Mouse (Mus musculus) urinary bladder, adult 18-20 months (tissue): ENCODE measurements around the gene Usp46.

Source experiments
- DNase-seq, 2 experiments: peaks; one replicate each; pipeline ENCODE4 v3.0.0; 2022; ENCODE audit warnings: low spot score in 2 of 2, mixed read lengths in 2 of 2

The Usp46 gene

DNA sequence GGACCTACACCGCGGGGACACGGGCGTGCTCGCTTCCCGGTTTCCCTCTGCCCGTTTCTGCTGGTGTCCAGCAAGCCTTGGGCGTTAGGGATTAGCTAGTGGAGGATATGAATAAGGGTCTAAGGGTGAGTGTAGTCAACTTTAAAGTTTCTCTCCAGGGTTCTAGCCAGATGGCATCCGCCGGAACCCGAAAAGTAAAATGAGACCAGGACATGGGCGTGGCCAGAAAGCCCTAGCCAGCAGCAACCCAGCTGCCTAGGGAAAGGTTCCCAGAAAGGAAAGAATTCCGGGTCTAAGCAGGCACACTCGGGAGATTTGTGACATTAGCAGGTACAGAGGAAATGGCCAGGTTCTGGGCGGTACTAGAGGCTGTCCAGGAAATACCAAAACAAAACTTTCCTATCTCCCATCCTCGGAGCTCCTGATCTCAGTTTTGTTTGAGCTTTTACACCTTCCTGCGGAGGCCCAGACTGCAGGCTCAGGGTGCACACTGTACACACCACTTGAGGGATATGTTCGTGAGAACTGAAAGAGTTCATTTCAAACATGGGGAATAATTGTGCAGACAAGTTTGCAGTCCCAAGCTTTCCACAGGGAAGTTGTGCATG, 587 bp upstream of the Usp46 start:
- DNase-seq, result peak in 1 of 2 experiments; percentile 63

DNA sequence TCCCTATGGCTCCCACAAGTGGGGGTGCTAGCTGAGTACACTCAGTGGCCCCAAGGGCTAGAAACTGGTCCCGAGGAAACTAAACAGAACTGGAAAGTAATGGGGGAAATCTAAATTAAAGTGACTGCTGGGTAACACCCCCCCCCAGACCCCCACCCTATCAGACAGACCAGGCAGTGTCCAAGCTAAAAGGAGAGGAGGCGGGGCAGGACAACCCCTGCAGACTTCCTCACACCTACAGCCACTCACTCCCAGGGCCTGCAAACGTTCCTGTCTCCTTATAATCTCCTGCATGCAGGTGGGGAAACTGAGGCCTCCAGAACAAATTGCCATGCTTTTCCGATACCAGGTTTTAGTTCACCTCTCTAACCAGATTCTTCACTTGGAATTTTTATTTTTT, 885 bp downstream of the Usp46 start:
- DNase-seq, result no peak

DNA sequence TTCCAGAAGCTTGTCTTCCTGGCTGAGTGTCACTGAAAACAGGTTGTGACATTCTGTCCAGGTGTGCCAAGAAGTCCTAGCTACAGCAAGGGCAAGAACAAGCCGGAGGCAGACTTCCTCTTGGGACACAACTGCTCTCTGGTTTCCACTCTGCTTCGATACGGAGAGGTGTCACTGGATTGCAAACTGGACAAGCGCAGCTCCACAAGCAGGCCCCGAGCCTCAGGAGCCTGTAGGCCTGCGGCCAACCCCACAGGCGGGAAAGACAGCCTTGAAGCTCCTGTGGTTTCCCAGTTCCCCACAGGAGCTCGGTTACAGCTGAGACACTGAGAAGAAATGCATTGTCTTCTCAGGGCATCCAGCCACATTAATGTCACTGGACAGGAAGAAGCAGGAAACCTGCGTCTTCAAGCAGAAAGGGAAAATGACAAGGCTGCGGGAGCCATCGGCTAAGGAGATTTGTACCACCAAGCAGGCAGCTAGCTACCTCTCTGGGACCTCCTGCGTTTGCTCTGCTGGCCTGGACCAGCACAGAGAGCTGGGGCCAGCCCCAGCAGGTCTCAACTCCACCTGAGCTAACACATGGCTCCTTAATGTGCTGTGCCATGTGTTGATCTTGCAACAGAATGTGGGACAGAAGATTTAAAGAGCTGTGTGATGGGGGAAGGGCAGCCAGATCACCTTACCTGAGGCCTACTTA, 1.7 kb downstream of the Usp46 start:
- DNase-seq, result peak; percentile 46 to 56

DNA sequence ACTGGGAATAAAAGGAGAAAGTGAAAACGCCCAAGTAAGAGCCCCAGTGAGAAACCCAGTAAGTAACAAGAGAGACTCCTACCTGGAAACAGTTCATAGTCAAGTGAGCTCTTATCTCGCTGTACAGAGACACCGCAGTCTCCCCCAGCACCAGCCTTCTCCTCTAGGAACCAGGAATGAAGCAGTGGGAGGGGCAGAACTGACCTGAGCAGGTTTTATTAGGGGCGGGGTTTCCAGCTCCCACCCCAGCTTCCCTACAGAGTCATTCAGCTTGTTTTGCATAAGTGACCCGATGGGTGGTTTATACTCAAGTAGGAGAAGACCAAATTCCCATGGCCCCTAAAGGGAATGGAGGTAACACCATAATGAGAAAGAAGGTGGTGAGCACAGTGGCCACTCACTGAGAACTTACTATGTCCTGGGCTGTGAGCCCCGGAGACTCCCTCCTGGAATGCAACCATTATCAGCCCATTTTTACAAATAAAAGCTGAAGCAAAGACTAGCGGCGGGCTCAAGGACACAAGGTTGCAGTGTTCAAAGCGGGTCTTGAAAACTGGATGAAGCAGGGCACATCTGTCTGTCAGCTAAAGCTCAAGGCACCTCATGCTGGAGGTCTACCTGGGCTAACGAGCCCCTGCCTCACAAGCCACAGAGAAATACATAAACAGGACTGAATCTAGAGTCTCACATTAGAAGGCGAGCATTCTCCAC, 2.5 kb downstream of the Usp46 start:
- no peak for DNase-seq

DNA sequence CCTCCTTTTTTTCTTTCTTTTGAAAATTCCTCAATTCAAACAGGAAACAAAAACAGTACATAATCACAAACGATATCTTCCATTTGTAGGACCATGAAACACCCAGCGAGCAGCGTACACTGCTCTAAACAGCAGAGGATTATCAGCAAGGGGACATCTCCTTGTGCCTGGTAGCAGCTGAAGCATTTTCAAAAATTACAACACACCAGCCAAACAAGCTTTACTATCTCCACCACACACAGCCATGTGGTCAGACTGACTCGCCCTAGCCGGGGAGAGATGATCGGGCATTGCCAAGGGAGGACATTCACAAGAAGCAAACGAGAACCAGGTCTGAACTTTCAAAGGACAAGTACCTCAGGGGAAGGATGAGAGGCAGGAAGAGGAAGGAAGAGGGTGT, 3.4 kb downstream of the Usp46 start:
- no peak for DNase-seq

DNA sequence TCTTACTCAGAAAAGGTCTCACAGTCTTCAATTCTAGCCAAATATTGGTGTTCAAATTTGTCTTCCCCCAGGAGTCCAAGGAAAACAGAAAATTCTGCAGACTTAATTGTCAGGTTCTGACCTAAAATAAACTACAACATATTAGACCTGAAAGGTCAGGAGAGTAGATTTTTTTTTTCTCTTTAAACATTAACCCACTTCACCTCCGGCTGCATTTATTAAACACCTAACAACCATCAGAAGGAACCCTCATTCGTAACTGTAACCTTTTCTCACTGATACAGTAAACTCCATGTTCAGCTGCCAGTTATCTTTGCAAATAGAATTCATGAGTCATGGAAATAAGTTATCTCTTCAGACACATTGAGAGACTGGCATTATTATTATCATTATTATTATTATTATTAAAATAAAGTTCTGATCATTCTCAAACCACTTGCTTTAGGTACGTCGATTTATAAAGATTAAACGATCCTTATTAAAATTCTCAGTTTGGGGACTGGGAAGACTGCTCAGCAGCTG, 4.9 kb downstream of the Usp46 start:
- no peak for DNase-seq

DNA sequence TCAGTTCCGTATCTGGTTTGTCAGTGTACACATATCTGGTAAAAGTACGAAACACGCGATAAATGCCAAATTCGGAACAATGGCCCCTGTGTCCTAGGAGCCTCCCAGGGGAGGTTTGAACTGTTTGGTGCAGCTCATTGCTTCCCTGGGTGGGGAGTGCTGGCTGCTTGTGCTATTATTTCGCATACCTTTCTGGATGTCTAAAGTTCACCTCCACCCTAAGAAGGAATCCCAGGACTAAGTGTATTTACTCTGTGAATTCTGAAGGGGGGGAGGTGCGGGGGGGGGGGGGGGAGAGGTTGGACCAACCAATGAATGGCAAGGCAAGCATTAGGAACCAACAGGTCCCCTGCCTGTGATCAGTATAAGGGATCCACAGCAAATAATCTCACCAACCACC, 6.0 kb downstream of the Usp46 start:
- DNase-seq, result no peak

DNA sequence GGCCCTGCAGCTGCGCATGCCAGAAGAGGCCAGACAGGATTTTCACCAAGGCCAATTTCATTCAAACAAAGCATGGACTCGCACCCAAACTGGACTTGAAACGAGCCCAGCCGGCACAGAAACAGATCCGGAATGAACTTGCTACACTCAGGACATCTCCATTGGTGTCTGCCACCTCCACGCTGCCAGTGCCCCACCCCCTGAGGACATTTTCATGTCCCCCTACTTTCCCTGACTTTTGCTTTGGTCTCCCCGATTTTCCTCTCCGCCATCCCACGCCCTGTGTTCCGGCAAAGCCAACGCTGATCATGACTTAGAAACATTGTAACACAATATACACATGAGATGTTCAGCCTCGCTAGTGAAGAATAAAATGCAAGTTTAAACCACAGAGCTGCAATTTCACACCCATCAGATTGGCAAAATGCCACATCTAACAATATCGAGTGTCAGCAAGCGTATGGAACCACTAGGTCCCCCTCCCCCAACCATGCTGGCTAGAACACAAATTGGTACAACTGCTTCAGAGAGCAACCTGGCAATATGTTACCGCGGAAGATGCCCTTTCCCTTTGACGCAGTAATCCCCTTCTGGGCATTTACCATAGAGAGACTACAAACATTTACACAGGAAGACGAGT, 6.7 kb downstream of the Usp46 start:
- DNase-seq, result no peak

DNA sequence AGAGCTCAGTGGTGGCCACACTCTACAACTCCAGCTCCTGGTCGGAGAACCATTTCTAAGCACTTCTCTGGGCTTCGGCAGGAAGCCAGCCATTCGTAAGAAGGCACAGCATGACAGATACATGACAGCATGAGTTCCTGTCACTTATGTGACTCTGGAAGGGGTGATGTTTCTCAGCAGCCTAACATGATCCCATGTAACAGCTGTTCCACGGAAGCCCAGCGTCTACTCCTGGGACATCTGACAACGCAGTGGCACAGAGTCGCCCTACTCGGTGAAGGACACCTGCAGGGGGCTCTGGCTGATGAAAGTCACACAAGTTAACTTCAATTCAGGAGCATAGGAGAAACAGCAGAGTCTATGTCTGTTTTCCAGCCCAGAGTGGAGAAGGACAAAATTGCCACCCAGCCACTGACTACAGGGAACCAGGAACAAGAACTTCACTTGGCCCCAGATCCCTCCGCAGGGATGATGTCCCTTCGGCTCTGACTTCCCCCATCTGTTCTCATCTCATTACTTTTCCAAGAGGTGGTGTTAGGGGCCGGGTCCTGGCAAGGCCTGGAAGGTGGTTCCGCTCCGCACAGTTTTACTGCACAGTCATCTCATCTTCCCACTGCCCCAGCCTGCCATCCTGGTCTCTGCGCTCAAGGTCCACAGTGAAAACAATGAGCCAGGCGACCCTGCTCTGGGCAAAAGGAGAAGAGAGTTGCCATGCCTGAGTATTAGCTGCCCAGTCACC, 15.9 kb downstream of the Usp46 start:
- no peak for DNase-seq

DNA sequence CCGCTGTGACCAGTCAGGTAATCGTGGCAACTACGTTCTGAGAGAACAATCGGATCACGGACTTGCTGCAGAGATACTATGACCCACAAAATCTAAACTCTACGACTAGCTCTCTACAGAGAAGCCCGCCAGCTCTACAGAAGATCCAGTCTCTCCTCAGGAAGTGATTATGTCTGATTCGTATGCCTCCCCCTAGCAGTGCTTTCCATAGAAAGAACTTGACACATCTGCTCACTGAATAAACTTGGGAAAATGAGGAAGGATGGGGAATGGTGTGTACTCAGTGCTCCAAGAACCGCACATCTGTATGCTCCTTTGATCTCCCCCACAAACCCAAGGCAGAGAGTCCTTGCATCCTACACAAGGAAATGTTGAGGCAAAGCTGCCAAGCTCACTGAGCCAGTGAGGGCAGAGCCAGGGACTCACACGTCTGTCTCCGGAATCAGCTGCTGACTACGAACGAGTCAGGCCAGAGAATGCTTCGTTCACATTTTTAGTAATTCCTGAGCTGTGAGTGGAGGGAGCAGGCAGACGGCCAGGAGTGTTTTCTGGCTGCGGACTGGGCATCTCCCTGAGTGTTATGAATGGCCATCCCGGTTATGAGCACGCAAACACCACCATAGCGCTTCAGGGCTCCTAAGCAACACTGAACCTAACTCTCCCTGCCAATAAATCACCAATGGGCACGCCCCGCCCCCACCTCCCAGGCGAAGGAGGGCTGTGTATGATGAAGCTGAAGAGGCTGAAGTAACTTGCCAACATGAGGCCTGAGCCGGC, 16.6 kb downstream of the Usp46 start:
- DNase-seq, result peak in 1 of 2 experiments; percentile 33

DNA sequence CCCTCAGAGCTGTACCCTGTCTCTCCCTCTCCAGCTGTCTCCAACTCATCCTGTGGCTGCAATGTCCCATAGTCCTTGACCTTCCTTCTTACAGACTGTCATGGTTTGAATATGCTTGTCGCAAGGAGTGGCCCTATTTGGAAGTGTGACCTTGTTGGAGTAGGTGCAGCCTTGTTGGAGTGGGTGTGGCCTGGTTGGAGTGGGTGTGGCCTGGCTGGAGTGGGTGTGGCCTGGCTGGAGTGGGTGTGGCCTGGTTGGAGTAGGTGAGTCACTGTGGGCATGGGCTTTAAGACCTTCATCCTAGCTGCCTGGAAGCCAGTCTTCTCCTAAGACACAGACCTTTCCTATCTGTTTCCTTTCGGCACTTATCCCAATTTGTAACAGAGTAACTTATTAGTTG, 17.3 kb downstream of the Usp46 start:
- DNase-seq, result no peak

DNA sequence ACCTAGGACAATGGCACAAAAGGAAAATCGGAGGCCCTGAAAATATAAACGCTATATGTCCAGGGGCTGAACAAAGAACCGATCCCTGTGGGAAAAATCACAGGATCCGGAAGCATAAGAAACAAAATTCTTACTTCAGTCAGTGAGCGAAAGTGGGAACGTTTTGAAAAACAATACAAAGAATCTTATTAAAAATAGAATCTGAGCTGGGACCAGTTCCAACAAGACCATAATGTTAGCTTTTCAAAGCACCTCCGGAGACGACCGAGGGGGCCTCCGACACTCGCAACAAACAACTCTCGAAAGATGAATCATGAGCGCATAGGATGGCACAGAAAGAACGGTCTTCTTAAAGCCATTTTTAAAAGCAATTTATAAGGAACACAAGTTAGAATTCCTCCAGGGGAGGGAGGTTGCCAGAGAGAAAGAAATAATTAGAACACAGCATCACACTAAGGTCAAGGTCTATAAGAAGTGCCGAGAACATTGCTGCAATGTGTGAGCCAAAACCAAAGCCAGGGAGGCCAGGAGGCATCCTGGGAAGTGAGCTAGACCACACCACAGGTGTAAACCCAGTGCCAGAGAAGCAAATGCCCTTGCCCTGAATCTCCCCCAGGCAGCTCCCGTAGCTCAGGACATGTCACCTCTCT, 19.3 kb downstream of the Usp46 start:
- no peak for DNase-seq

DNA sequence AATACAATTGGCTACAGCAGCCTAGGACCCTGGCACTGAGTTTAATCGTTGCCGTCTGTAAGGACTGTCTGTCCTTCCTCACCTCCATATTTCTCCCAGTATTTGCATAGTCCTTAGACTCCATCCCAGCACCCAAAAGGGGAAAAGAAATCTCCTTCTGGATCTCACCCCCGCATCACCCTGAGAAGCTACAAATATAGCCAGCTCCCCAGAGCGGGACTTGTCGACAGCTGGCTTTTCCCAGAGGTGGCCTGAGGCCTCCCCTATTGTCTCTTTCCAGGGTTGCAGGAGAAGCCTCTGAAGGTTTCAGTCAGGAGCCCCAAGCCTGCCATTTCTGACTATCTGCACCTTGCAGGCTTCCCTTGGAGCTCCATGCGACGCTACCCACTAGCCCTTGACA, 23.6 kb downstream of the Usp46 start:
- DNase-seq, result no peak

DNA sequence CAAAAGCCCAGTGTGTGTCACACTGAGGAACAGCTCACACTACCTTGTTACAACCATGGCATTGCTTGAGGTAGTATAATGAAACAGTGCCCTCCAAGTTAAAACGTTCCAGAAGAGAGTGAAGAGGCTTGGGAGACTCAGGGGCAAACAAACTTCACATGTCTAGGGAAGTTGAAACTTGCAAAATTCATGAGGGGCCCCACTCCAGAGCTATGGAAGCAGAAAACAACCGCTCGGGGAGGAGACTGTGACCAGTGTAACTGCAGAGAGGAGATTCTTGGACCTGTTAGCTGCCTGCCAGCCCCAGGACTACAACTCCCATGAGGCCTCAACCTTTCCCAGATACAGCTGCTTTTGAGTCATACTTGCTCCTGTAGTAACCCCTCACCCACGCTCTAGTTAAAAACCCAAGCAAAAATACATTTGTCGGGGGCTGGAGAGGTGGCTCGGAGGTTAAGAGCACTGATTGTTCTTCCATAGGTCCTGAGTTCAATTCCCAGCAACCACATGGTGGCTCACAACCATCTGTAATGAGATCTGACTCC, 25.4 kb downstream of the Usp46 start:
- no peak for DNase-seq

DNA sequence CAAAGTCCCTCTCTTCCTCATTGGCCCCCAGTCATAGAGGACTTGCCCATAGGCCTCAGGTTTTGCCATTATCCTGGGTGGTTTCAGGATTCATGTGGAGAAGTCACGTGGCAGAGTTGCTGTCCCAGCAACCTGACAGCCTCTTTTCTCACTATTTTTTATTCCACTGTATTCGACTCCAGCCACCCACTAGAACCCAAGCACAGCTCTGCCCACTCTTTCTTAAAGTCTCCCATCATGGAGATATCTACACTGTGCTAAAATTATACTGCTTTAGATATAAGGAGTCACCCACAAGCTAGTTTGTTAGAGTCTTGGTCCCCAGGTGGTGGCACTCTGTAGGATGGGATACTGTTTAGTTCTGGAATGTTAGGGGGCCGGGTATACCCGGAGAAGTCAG, 27.7 kb downstream of the Usp46 start:
- no peak for DNase-seq

DNA sequence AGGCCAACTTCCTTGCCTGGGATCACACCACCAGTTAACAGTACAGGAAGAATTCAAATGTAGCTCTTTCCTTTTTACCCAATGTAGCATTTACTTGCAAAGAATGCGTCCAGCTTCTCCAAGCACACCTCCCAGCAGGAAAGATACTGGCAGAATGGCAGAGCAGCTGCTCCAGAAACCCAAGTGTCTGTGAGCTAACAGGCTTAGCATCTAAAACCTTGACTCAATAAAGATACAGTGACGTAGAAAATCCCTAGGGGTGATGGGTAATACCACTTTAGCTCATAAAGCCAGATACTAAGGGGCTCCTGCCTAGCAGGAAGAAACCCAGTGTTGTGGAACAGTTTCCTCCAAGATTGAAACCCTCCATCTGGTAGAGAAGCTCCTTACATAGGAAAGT, 32.8 kb downstream of the Usp46 start:
- DNase-seq, result no peak

DNA sequence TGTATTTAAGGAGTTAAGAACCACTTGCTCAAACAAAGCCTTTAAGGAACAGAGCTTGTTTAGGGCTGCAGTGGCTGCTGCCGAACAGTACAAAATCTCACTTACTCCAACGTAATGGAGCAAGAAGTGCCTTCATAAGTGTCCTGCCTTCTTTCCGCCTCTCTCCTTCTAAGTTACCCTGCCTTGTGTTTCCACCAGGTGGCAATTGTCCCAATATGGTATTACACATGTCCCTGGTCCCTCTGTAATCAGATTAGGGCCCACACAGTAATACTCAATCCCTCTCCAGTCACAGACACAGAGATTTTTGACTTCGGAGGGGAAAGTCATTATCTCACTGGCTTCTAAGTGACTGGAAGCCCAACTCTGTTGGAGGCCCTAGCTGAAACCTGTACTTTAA, 34.1 kb downstream of the Usp46 start:
- DNase-seq, result no peak

DNA sequence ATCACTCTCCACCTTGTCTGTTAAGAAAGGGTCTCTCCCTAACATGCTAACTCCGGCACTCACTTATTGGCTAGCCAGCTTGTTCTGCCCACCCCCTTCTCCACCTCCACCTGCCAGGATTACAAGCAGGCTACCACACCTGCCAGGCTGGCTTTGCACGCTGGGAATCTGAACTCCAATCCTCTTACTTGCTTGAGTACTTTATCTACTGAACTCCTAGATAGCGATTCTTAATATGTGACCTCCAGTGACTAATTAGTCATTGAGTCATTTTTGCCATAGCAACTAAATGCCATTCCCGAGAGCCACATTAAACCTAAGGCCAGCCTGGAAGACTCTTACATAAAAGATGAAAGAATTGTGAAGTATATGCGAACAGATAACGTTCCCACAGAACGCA, 38.4 kb downstream of the Usp46 start:
- no peak for DNase-seq

DNA sequence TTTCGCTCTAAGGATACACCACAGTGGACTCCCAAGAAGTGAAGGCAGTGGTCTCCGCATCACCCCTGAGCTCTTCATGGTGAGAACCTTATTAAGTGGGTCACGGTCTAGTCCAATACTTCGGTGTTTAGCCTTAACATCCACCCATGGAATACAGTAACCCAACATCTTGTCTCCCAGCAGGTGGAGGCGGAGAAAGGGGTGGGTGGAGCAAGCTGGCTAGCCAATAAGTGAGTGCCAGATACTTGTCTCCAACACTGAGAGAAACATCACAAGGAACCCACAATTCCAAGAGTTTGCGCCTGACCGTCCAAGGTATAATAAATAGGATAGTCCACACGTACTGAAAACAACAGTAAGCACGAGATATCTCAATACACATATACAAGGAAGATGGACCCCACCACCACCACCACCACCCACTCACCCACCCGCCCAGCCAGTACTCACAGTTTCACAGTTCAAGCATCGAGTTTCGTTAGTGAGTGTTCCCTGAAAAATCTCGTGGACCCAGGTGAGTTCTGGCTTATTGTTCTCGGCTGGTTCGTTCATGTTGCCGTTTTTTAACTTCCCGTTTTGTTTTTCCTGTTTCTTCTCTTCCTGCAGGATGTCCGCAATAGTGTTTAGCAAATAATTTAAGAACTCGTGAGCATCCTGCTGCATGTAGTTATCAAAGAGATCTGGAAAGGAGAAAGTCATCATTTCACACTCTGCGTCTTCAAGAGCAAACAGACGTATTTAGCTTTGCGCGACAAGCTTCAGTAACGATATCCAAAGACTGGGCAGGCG, 39.3 kb downstream of the Usp46 start:
- no peak for DNase-seq
